Mouse (Mus musculus) liver, embryonic 11.5 days (tissue): Measurements from ENCODE around the gene Zfp865. TPM values are rescaled to one million over a fixed set of nuclear protein-coding genes. Genes with fewer than 3 reads are reported as not detected.
A peak's percentile ranks its signal among the peaks of the same experiment; 100 is the strongest.

Experiments
- ATAC-seq: fragments of 200-750 bp; cut with Nextera tagmentation; replicated peaks from 2 replicates; pipeline ENCODE4 v1.8.0; 2017; ENCODE audit warnings: moderate number of reproducible peaks, mild to moderate bottlenecking, moderate TSS enrichment, moderate library complexity; ENCODE audit not compliant: low FRiP score
- DNase-seq: peaks from one replicate; pipeline ENCODE4 v3.0.0-alpha.2; 2017; ENCODE audit warnings: low spot score
- H3K27ac ChIP-seq: fragments of 300-500 bp; sonication (generic); 2 replicates; pipeline ENCODE4 v1.5.1; 2014; ENCODE audit warnings: mild to moderate bottlenecking, low read depth, low read length, control low read depth
- H3K27me3 ChIP-seq: fragments of 300-500 bp; sonication (generic); replicated peaks from 2 replicates; pipeline ENCODE4 v1.6.1; 2014; ENCODE audit warnings: low read length, mixed read lengths; ENCODE audit not compliant: control insufficient read depth, insufficient read depth
- H3K36me3 ChIP-seq: fragments of 300-500 bp; sonication (generic); 2 replicates; pipeline ENCODE4 v1.6.1; 2014; ENCODE audit warnings: mild to moderate bottlenecking, low read length, moderate library complexity, mixed read lengths; ENCODE audit not compliant: control insufficient read depth, insufficient read depth
- H3K4me1 ChIP-seq: fragments of 300-500 bp; sonication (generic); replicated peaks from 2 replicates; pipeline ENCODE4 v1.6.1; 2014; ENCODE audit warnings: low read length, mixed read lengths; ENCODE audit not compliant: control insufficient read depth, insufficient read depth
- H3K4me2 ChIP-seq: fragments of 300-500 bp; sonication (generic); 2 replicates; pipeline ENCODE4 v1.6.1; 2014; ENCODE audit warnings: mild to moderate bottlenecking, control low read depth, moderate library complexity
- H3K4me3 ChIP-seq: fragments of 300-500 bp; sonication (generic); 2 replicates; pipeline ENCODE4 v1.5.1; 2014; ENCODE audit warnings: low read depth, low read length, control low read depth
- H3K9ac ChIP-seq: fragments of 300-500 bp; sonication (generic); 2 replicates; pipeline ENCODE4 v1.6.1; 2014; ENCODE audit warnings: low read depth, low read length, control low read depth
- H3K9me3 ChIP-seq: fragments of 300-500 bp; sonication (generic); 2 replicates; pipeline ENCODE4 v1.6.1; 2016; ENCODE audit warnings: low read length, inconsistent platforms, mixed read lengths; ENCODE audit not compliant: control insufficient read depth
- WGBS: fragments of 180-500 bp; shearing (Covaris S2); extraction: QIAGEN DNeasy Blood & Tissue Kit; methylation state at CpG from one replicate; pipeline ENCODE4 v1.1.7; 2014; 5-methylcytosine and 5-hydroxymethylcytosine counted together
- polyA plus RNA-seq: library from polyadenylated mRNA; unstranded; fragments of >200 nt; fragmentation: Nextera tagmentation; extraction: Ambion mirVana; gene quantifications from 2 replicates; pipeline ENCODE4 v1.2.1, GENCODE M21; 2014

The Zfp865 gene
- polyA plus RNA-seq = 3.5 and 4.5 TPM in 2 replicates

- peaks cover 20% of the 10 kb centered on the region for H3K4me1 ChIP-seq
- H3K4me2 ChIP-seq = peak within 1 kb of the TSS; percentile 78
- no peaks in the 10 kb centered on the region for H3K27me3 ChIP-seq
- ATAC-seq (peak; percentile 87), DNase-seq (peak; percentile 98)
- H3K9ac ChIP-seq = peak within 1 kb of the TSS; percentile 93
- H3K4me3 ChIP-seq = peak within 1 kb of the TSS; percentile 87
- peaks cover 21% of the 10 kb centered on the region; the same call in 1 of the 2 replicates for H3K36me3 ChIP-seq
- peak within 1 kb of the TSS; percentile 98 for H3K27ac ChIP-seq
- H3K9me3 ChIP-seq = no peaks in the 10 kb centered on the region
- under 1% methylated on average over 44 of the region's 49 CpGs for WGBS
These were observed at the start of gene Zfp865, which contains the start of gene Ccdc106 for GRCm38 (mm10) chr7:5020000-5020681. Zfp865 (plus strand) TSS chr7:5020376. Ccdc106 (plus strand) TSS chr7:5020553.

GRCm38 (mm10) chr7:4971068-4971467 is 49.1 kb upstream of the Zfp865 start, which contains the start of gene Sbk3:
Sbk3 (minus strand) TSS chr7:4971168.
- Histone ChIP-seq H3K27me3 (no peaks in the 10 kb centered on the region; the same call in 1 of the 2 replicates), H3K9me3 (no peaks in the 10 kb centered on the region), H3K4me1 (no peaks in the 10 kb centered on the region), H3K9ac (no peak within 1 kb of the TSS), H3K27ac (no peak within 1 kb of the TSS), H3K4me2 (no peak within 1 kb of the TSS), H3K4me3 (no peak within 1 kb of the TSS), H3K36me3 (no peaks in the 10 kb centered on the region)
- WGBS = 38% methylated on average over 6 of the region's 6 CpGs
- no peak for ATAC-seq
- no peak for DNase-seq

GRCm38 (mm10) chr7:4971710-4972109 is 48.5 kb upstream of the Zfp865 start:
- no peak for ATAC-seq
- WGBS = 35% methylated on average over 7 of the region's 7 CpGs

GRCm38 (mm10) chr7:4972321-4973047 is 47.7 kb upstream of the Zfp865 start:
- Histone ChIP-seq H3K9me3 (no peaks in the 10 kb centered on the region), H3K27ac (no peak overlapping the region), H3K4me3 (no peak overlapping the region), H3K36me3 (no peaks in the 10 kb centered on the region), H3K4me2 (no peak overlapping the region), H3K4me1 (no peaks in the 10 kb centered on the region), H3K9ac (no peak overlapping the region), H3K27me3 (no peaks in the 10 kb centered on the region; the same call in 1 of the 2 replicates)
- no peak for DNase-seq
- no peak for ATAC-seq
- 56% methylated on average over 18 of the region's 18 CpGs for WGBS

More at GRCm38 (mm10) chr7:4971710-4972109, 48.5 kb upstream of the Zfp865 start:
- Histone ChIP-seq H3K36me3 (no peaks in the 10 kb centered on the region), H3K4me1 (no peaks in the 10 kb centered on the region), H3K4me2 (no peak overlapping the region), H3K27me3 (no peaks in the 10 kb centered on the region; the same call in 1 of the 2 replicates), H3K9me3 (no peaks in the 10 kb centered on the region), H3K9ac (no peak overlapping the region), H3K27ac (no peak overlapping the region), H3K4me3 (no peak overlapping the region)
- no peak for DNase-seq

- H3K9me3 ChIP-seq = no peaks in the 10 kb centered on the region
- ATAC-seq (0 out of 2 replicates have a peak, but pooled peaks have one; percentile 39), DNase-seq (no peak)
- H3K27me3 ChIP-seq = no peaks in the 10 kb centered on the region; the same call in 1 of the 2 replicates
- H3K36me3 ChIP-seq = no peaks in the 10 kb centered on the region
- no peak overlapping the region for H3K9ac ChIP-seq
- H3K4me2 ChIP-seq = no peak overlapping the region
- WGBS = 46% methylated on average over 4 of the region's 4 CpGs
- no peaks in the 10 kb centered on the region for H3K4me1 ChIP-seq
- no peak overlapping the region for H3K27ac ChIP-seq
- H3K4me3 ChIP-seq = no peak overlapping the region
These were observed 44.7 kb upstream of the Zfp865 start for GRCm38 (mm10) chr7:4975455-4975854.

- Histone ChIP-seq H3K9me3 (no peaks in the 10 kb centered on the region), H3K4me1 (no peaks in the 10 kb centered on the region), H3K36me3 (no peaks in the 10 kb centered on the region), H3K27me3 (no peaks in the 10 kb centered on the region), H3K4me3 (no peak overlapping the region), H3K9ac (no peak overlapping the region), H3K4me2 (no peak overlapping the region), H3K27ac (no peak overlapping the region)
- WGBS = 84% methylated on average over 7 of the region's 7 CpGs
- DNase-seq (no peak), ATAC-seq (no peak)
These were observed 43.3 kb upstream of the Zfp865 start for GRCm38 (mm10) chr7:4976832-4977231.

- DNase-seq = no peak
- Histone ChIP-seq H3K36me3 (peaks cover 4% of the 10 kb centered on the region; the same call in 1 of the 2 replicates), H3K9me3 (no peaks in the 10 kb centered on the region), H3K4me3 (no peak overlapping the region), H3K27me3 (peaks cover 15% of the 10 kb centered on the region), H3K27ac (no peak overlapping the region), H3K4me1 (no peaks in the 10 kb centered on the region), H3K9ac (no peak overlapping the region), H3K4me2 (no peak overlapping the region)
- ATAC-seq = no peak
- 47% methylated on average over 2 of the region's 2 CpGs for WGBS
These were observed 31.9 kb upstream of the Zfp865 start for GRCm38 (mm10) chr7:4988250-4988649.

GRCm38 (mm10) chr7:4993347-4993998 is 26.7 kb upstream of the Zfp865 start:
- Histone ChIP-seq H3K4me3 (no peak overlapping the region), H3K4me1 (peaks cover 5% of the 10 kb centered on the region; the same call in 1 of the 2 replicates), H3K36me3 (peaks cover 5% of the 10 kb centered on the region; the same call in 1 of the 2 replicates), H3K27ac (no peak overlapping the region), H3K27me3 (peaks cover 46% of the 10 kb centered on the region), H3K9ac (no peak overlapping the region), H3K9me3 (no peaks in the 10 kb centered on the region), H3K4me2 (no peak overlapping the region; the same call in 1 of the 2 replicates)
- ATAC-seq (no peak), DNase-seq (no peak)
- 33% methylated on average over 55 of the region's 55 CpGs for WGBS
